Mouse (Mus musculus): ENCODE data around the gene Rufy4.

DNA sequence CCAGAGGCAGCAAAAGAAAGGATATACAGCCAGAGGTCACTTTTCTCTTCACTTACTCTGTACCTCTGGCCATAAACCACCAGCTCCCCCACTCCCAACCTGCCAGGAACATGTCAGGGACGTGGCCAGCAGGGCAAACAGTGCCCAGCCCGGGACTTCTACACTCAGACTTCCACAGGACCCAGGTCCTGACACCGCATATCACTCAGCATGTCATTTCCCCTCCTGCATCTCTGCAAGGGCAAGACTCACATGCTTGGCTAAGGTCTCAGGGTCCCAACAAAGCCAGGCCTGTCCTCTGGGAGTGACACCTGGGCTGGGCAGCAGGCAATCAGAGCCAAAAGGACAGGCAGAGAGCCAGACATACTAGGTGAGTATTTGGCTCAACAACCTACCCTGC, 12.3 kb upstream of the Rufy4 start:
- no peak for TF ChIP-seq POLR2A (IDR thresholded peaks at IDR 0.05; ENCODE audit: control insufficient read depth, low read depth, low read length)
- no peak for TF ChIP-seq CTCF (IDR thresholded peaks at IDR 0.05; ENCODE audit: control insufficient read depth, insufficient read depth, insufficient replicate concordance, low read depth, low read length)
